In the genomic region with DNA sequence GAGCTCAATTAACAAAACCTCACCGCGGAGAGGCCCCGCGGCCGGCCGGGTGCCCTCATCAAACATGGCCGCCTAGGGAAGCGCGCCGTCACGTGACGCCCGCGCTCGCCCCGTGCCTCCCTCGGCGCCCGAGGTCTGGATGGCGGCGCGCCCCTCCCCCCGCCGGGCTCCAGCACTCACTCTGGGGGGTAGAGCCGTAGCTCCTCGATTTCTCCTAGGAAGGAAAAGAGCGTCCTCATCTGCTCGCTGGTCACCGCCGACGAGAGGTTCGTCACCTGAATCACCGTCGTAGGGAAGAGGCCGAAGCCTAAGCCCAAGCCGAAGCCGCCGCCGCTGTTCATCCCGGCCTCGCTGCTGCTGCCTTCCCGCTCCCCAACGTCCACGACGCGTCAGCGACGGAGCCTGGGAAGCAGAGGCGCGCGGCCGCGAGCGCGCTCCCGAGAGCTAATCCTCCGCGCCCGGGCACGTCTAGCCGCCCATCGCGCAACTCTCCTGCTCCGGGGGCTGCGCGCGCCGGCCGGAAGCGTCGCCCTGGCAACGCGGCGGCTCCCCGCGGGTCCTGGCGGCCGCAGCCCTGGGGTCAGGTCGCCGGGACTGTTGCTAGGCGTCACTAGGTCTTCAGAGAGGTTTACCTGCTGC, we compare ENCODE assay signal across 8 mouse cellular contexts. TPM values are rescaled to one million over a fixed set of nuclear protein-coding genes. Genes with fewer than 3 reads are reported as not detected.
DNase-seq lines count a peak whose midpoint lies in the region; ATAC-seq and TF ChIP-seq lines count a peak whose summit lies in the region.

A gene (minus strand): TSS at position 490 of the 639 bp plus-strand sequence.

- peak within 1 kb of the TSS; percentile 92 for H3K4me3 ChIP-seq in cortical plate, adult 2 months (ENCODE audit: insufficient read depth, low read length)

- peak; percentile 90 for TF ChIP-seq POLR2A in cortical plate, adult 2 months (IDR thresholded peaks at IDR 0.05; ENCODE audit: extremely low read depth, insufficient read depth, low read length)

- H3K27ac ChIP-seq in cortical plate, adult 2 months (ENCODE audit: insufficient read depth, low read length), result peak within 1 kb of the TSS; percentile 100

- DNase-seq in gastrocnemius, postnatal 10 days, result peak; percentile 96
- DNase-seq in induced T-regulatory cell, adult 2 months (ENCODE audit: low read depth), result peak; percentile 92
- DNase-seq in left cerebral cortex, adult 9 months (ENCODE audit: low spot score in 2 of 2), result peak; percentile 86 to 92
- peak; percentile 97 for DNase-seq in right cerebral cortex, postnatal 14 days
- DNase-seq in urinary bladder, postnatal 36 days (ENCODE audit: low spot score in 2 of 2), result peak; percentile 88 to 91

- ATAC-seq in activated CD4-positive, CD25-positive, alpha-beta regulatory T cell, adult 4 months, result peak; percentile 77
- peak; percentile 89 for ATAC-seq in megakaryocyte progenitor cell, adult 5-6 weeks (replicated peaks; ENCODE audit: poor library complexity)

- H3K4me1 ChIP-seq in cortical plate, adult 2 months (ENCODE audit: control insufficient read depth, insufficient read depth, low read length), result peaks cover 4% of the 10 kb centered on the region; the same call in 1 of the 2 replicates

- TF ChIP-seq CTCF in cortical plate, adult 2 months (IDR thresholded peaks at IDR 0.05; ENCODE audit: extremely low read depth, insufficient read depth, low read length), result no peak

RNA-seq across cellular contexts. Expression of the gene that starts here (rescaled TPM):
- polyA plus RNA-seq in activated CD4-positive, CD25-positive, alpha-beta regulatory T cell, adult 4 months (2017; shearing (Covaris generic)), result 10 to 100 TPM; 59.8 to 75.0 TPM
- 61.4 and 65.0 TPM in 2 replicates for polyA plus RNA-seq in cortical plate, adult 2 months (2012; rRNA removed)
- total RNA-seq in gastrocnemius, postnatal 10 days (2021), result 10 to 100 TPM; 25.5 to 43.0 TPM
- total RNA-seq in megakaryocyte progenitor cell, adult 5-6 weeks (2015), result 50.1 and 61.6 TPM in 2 replicates
- total RNA-seq in megakaryocyte progenitor cell, adult 5-6 weeks (2017), result 83.3 and 121 TPM in 2 replicates

Comparison
In these comparisons a context has a peak if more than half of its experiments do, and no peak if none do; other contexts are left out.
1. Peak in every context shown above with its lines: DNase-seq, ATAC-seq, H3K4me3 ChIP-seq and H3K27ac ChIP-seq.